Mouse (Mus musculus) megakaryocyte, embryonic 14.5 days (primary cell): ENCODE measurements around the gene Psmb6.

Experiments
- FLI1 ChIP-seq: IDR thresholded peaks from 2 replicates; pipeline ENCODE4 v1.6.1; 2012; ENCODE audit warnings: low read length, inconsistent platforms, mixed read lengths
- GATA1 ChIP-seq: IDR thresholded peaks from 3 replicates; pipeline ENCODE4 v1.6.1; 2012; ENCODE audit warnings: mixed read lengths, low read length, inconsistent platforms, borderline replicate concordance

GRCm38 (mm10) chr11:70516352-70516751 lies 8.8 kb upstream of the Psmb6 start:
- TF ChIP-seq GATA1 (no peak), FLI1 (no peak)
